Mouse (Mus musculus) ovary, postnatal 14 days (tissue): Measurements from ENCODE around the gene D5Ertd579e.

Source experiments
- DNase-seq: peaks from one replicate; pipeline ENCODE4 v3.0.0; 2022; ENCODE audit warnings: low spot score

The D5Ertd579e gene

GRCm38 (mm10) chr5:36570546-36571245 lies 125.1 kb downstream of the D5Ertd579e start:
- no peak for DNase-seq

DNA sequence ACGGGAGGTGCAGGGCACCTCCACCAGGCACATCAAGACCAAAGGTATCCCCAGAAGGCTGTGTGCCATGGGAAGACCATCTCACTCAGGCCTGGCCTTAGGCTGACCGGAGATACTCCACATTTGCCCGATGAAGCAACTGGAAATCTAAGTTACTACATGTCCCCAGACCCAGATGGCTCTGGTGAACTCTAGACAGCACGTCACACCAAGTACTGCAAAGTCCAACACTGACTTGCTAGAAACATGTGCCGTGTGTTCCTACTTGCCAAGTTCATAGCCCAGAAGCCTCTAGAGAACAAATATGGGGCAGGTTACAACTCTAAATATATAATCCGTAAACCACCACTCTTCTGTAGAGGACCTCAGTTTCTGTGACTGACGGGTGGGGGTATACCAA lies 125.7 kb downstream of the D5Ertd579e start:
- DNase-seq = no peak

GRCm38 (mm10) chr5:36568118-36568517 lies 127.7 kb downstream of the D5Ertd579e start:
- no peak for DNase-seq

- no peak for DNase-seq
These were observed 128.2 kb downstream of the D5Ertd579e start for GRCm38 (mm10) chr5:36567627-36568026.

DNA sequence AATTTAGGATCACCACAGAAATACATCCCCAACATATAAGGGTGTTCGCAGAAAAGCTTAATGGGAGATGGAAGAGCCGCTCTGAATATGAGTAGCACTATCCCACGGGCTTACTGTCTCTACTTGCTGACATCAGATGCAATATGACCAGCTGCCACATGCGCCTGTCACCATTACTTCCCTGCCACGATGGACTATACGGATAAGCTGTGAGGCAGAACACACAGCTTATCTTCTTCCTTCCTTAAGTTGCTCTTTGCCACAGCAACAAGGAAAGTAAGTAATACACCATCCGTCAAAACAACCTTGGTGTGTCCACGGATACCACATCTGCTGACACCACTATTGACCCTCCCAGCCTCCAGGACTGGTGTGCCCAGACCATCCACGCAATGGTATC lies 131.3 kb downstream of the D5Ertd579e start:
- no peak for DNase-seq

GRCm38 (mm10) chr5:36563741-36564140 lies 132.1 kb downstream of the D5Ertd579e start:
- no peak for DNase-seq

DNA sequence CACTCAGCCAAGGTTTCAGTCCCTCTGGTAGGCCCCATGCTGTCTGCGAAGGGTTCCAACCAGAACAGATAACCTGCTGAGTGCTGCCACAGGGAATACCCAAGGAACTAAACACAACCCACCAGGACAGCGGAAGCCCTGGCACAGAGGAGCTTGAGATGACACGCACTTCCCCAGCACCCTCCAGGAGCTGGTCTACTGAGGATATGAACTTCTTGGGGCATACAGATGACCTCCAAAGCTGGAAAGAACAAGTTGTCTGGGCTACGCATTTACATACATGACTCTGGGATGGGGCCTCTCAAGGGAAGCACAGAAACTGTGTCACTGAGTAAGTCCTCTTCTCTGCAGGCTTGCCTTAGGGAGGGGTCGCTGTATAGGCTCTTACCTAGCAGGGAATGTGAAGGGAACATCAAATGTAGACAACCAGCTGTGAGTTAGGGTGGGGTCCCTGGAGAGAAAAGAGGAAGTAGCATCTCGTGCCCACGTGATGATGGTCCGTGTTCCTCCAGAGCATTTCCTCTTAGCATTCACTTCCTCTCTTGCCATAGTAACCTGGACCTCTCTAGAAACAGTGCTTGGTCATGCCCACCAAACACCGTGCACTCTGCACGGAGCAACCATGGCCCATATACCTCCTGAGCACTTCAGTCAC lies 132.9 kb downstream of the D5Ertd579e start:
- DNase-seq = no peak

DNA sequence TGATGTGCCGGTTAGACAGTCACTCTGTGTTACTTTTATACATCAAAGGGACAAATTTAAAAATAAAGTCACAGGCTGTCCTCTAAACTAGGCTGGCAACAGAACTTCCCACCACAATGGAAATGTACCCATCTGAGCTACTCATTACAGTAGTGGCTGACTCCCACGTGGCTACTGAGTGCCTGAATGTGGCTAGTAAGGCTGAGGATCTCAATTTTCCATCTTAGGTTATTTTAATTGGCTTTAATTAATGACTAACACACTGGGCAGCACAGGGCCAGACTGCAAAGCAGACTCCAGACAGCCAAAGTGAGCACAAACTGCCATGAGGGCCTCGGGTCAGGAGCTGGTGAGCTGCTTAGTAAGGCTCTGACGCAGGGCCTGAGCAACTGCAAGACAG lies 134.3 kb downstream of the D5Ertd579e start:
- DNase-seq = no peak

- no peak for DNase-seq
These were observed 135.3 kb downstream of the D5Ertd579e start for GRCm38 (mm10) chr5:36560490-36560889.

DNA sequence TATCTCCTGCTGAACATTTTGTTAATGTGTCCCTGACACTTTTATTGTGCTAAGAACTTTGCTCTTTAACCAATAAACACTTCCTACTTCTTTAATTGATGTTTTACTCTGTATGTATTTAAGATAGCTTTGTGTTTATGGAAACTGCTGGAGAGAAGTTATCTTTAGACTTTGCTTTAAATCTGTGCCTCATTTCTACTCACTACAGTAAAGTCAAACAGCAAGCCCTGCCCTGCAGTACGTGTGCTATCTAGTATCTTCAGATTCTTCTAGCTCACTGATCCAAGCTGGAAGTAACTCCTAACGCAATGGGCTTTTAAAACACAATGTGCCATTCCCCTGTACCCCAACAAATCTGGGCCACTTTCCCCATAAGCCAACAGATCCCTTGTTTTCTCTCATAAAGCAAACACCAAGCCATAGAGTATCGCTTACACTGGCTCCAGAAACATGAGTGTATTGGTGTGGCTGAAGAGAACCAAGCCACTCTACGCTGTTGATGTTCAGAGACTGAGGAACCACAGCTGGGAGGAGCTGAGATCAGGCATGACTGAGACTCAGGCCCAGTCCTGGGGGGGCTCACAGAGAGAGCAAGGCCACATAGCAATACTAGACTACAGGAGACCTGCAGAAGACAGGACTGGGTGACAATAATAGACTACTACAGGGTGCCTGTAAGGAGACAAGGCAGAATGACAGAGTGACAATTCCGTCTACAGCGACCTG lies 136.2 kb downstream of the D5Ertd579e start:
- no peak for DNase-seq

DNA sequence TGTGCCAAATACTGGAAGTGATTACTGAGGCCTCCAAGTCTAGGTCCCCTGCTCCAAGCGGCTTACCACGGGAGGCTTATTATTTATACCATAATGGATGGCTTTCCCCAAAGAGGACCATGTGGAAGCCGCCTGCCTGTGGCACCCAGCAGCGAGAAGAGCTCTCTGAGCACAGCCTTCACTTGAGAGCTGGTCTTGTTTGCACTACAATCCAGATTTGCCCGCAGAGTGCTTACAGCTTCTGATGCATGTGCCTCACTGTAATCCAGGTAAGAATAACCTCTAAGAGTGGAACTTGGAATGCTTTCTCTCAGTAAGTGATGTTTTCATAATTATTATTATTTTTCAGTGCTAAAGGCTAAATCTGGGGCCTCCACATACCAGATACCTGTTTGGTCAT lies 136.7 kb downstream of the D5Ertd579e start:
- no peak for DNase-seq

DNA sequence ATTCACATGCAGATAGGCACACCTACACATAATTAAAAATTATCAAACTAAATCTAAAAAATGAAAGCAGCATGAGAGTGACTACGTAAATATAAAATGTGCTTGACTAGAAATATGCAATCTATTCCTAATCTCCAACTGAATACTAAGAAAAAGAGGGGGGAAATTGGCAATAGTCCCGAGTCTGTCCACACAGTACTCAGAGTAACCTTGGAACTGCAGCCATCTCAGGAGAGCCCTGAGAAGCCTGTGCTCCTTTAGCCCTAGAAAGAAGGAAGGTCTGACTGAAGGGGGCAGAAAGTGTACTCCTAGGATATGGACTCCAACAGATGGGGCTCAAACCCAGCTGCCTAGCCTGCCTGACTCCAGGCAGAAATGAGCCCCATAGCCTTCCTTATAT lies 137.3 kb downstream of the D5Ertd579e start:
- DNase-seq = no peak

GRCm38 (mm10) chr5:36557584-36558308 lies 138.1 kb downstream of the D5Ertd579e start:
- DNase-seq = no peak

- DNase-seq = no peak
These were observed 138.9 kb downstream of the D5Ertd579e start for GRCm38 (mm10) chr5:36556906-36557305.

GRCm38 (mm10) chr5:36556289-36556688 lies 139.5 kb downstream of the D5Ertd579e start:
- no peak for DNase-seq

DNA sequence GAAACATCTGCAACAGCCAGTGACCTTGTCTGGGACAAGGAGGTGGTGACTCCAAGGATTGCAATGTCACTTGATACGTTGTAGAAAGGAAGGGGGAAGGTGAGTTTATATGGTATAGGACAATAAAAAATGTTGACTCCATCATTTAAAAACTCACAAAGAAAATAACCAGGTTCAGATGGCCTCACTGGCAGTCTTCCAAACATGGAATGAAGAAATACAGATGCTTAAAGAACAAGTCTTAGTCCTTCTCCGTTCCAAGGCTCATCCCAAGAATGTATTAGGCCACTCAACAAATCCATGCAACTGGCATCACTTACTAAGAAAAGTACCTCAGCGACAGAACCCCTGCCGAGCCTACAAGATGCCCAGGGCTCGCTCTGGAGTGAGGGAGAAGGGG lies 141.3 kb downstream of the D5Ertd579e start:
- no peak for DNase-seq

DNA sequence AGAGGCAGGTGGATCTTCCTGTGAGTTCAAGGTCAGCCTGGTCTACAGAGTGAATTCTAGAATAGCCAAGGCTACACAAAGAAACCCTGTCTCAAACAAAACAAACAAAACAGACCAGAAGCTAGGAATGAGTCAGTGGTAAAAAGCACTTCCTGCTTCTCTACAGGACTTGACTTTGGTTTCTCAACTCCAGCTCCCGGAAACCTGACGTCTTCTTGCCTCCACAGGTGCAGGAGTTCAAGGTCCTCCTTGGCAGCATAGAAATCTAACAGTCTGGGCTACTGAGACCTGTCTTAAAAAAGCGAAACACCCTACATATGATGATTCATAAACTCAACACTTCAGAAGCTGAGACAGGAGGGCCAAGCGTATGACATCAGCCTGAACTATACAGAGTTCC lies 141.9 kb downstream of the D5Ertd579e start:
- DNase-seq = no peak

DNA sequence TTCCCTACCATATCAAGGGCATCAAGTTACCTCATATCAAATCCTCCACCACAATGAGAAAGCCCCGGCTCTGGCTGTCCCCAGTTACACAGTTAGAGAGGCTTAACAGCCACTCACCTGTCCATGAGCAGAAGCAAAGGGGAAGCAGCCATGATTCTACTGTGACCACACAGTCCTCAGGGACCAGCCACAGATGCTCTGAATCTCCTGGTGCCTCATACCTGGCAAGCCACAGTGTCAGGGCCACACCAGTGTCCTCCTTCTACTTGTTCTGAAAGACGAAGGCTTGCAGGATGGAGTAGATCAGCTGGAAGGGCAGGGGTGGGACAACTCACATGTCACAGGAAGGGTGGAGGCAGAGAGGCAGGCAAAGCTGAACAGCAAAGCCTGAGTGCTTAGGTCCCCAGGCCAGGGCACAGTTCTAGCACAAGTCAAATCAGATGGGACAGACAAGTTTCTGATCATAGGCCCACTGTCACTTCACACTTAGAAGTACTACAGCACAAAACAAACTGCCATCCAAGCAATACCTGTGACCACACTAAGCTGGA lies 142.7 kb downstream of the D5Ertd579e start:
- no peak for DNase-seq

DNA sequence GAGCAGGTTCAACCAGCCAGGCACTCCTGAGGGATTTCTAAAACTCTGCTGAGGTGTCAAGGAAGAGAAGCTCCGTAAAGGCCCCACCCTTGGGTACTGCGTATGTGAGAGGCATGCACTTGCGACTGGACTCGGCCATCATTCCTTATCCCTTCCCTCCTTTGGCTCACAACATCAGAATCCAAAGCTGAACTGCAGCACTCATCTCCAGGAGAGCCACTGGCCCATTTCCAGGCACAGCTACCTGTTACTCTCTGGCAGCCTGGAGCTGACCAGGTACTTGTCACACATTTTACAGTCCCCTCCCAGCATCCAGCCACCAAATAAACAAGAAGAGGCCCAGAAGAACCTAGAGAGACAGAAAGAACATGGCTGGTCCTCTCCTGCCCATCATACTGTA lies 143.4 kb downstream of the D5Ertd579e start:
- DNase-seq = no peak
